Mouse (Mus musculus): ENCODE results near the gene Ttpal. TPM values are rescaled to one million over a fixed set of nuclear protein-coding genes. Genes with fewer than 3 reads are reported as not detected.

Ttpal gene
- polyA plus RNA-seq, 1 experiment: 25.6 TPM

- no peak for TF ChIP-seq GATA1 (IDR thresholded peaks at IDR 0.05; ENCODE audit: low read length)
These were observed 59.3 kb downstream of the Ttpal start for GRCm38 (mm10) chr2:163661371-163661850.

DNA sequence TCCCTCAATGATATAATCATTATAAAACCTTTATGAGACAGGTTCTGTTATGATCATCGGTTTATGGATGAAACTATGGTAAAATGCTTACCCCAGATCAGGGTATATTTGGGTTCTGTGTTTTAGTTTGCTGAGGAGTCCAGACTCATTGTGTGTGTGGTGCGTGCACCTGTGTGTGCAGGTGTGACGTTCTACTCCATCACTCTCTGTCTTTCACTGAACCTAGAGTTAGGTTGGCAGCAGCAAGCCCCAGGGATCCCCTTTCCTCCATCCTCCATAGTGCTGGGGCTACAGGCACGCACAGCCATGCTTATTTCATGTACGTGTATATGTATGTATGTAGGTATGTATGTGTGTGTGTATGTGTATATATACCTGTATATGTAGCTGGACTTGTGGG, 60.0 kb downstream of the Ttpal start:
- no peak for TF ChIP-seq GATA1 (IDR thresholded peaks at IDR 0.05; ENCODE audit: low read length)

DNA sequence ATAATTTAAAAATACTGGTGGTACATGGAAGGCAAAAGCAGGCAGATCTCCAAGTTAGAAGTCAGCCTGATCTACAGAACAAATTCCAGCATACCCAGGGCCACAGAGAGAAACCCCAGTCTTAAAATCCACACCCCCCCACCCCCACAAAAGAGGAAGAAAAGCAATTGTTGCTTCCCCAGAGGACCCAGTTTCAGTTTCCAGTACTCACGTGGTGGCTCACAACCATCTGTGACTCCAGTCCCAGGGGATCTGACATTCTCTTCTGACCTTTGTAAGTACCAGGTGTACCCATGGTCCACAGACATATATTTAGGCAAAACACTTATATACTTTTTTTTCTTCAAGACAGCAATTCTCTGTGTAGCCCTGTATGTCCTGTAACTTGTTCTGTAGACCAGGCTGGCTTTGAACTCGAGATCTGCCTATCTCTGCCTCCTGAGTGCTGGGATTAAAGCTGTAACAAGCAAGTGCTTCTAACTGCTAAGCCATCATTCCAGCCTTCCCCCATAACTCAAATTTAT, 60.6 kb downstream of the Ttpal start:
- no peak for TF ChIP-seq GATA1 (IDR thresholded peaks at IDR 0.05; ENCODE audit: low read length)

DNA sequence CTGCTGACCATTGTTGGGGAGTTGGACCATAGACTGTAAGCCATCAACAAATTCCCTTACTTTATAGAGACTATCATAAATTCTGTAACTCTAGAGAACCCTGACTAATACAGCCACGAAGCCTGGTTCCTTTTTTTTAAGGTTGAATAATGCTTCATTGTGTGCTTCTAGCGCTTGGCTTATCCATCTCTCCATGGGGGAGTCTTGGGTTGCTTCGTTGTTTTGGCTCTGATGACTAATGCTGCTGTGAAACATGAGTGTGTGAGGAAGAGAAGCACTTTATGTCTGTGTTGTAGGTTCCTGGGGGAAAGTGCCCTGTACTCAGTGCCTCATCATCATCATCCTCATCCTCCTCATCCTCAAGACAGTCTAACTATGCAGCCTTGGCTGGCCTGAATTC, 61.8 kb downstream of the Ttpal start:
- no peak for TF ChIP-seq GATA1 (IDR thresholded peaks at IDR 0.05; ENCODE audit: low read length)

GRCm38 (mm10) chr2:163667045-163667444, 64.9 kb downstream of the Ttpal start:
- TF ChIP-seq GATA1 (IDR thresholded peaks at IDR 0.05; ENCODE audit: low read length): no peak

Other genes with a start within 250 kb of the Ttpal start
- 0.02 TPM in 1 of 2 replicates, not detected in the other for gene Jph2, start 204.3 kb upstream of the Ttpal start, polyA plus RNA-seq (2012)
- gene Oser1, start 177.6 kb upstream of the Ttpal start, polyA plus RNA-seq (2012): 7.1 and 11.2 TPM in 2 replicates
- not detected in 2 replicates for gene Gdap1l1, start 163.8 kb upstream of the Ttpal start, polyA plus RNA-seq (2012)
- 6.0 and 6.7 TPM in 2 replicates for gene Fitm2, start 129.7 kb upstream of the Ttpal start, polyA plus RNA-seq (2012)
- gene R3hdml, start 110.0 kb upstream of the Ttpal start, polyA plus RNA-seq (2012): not detected in 2 replicates
- not detected in 2 replicates for gene Hnf4a, start 95.5 kb upstream of the Ttpal start, polyA plus RNA-seq (2012)
- 6.7 and 10.3 TPM in 2 replicates for gene Serinc3, start 42.8 kb downstream of the Ttpal start, polyA plus RNA-seq (2012)
- 164 and 226 TPM in 2 replicates for gene Pkig, start 56.1 kb downstream of the Ttpal start, polyA plus RNA-seq (2012)
- 8.3 and 9.0 TPM in 2 replicates for gene Ada, start 147.9 kb downstream of the Ttpal start, polyA plus RNA-seq (2012)
- gene Ccn5, start 218.5 kb downstream of the Ttpal start, polyA plus RNA-seq (2012): not detected in 2 replicates